Mouse (Mus musculus) embryonic fibroblast, embryonic 13.5 days (primary cell): ENCODE measurements around the gene Rhob.

Experiments used
- CTCF ChIP-seq: IDR thresholded peaks from 2 replicates; pipeline ENCODE4 v1.5.1; 2011; ENCODE audit warnings: mild to moderate bottlenecking, control low read depth, low read length, moderate library complexity, borderline replicate concordance; ENCODE audit not compliant: insufficient read depth
- POLR2A ChIP-seq: IDR thresholded peaks from 2 replicates; pipeline ENCODE4 v1.6.1; 2011; ENCODE audit warnings: low read depth, mild to moderate bottlenecking, control low read depth, low read length, moderate library complexity

GRCm38 (mm10) chr12:8546801-8547200 lies 47.0 kb upstream of the Rhob start:
- no peak for TF ChIP-seq CTCF
- TF ChIP-seq POLR2A, result no peak
